Mouse (Mus musculus): ENCODE data around the gene Pole3.
A peak's percentile ranks its signal among the peaks of the same experiment; 100 is the strongest.
"Not testable (repeated sequence)": the region's sequence is repeated elsewhere in the genome, so short reads cannot be mapped to it uniquely, and the experiment has no call there.

Gene Pole3

DNA sequence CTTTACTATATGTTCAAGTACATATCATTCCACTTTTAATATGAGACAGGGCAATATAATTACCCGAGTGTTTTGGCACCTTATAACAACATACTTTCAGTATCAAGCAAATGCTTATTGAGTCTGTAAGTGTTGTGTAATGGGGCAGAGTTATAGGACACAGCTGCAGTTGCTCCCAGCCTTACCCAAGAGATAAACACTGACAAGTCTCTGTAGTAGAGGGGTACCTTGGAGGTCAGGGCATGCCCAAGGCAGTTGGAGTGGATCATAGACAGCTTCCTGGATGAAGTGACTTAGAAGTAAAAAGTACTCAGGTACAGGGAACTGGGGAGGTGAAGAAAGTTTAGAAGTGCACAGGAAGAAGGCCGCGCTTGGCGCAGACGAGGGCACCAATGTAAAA is 37.7 kb downstream of the Pole3 start:
- no peak for DNase-seq (ENCODE audit: low spot score)

DNA sequence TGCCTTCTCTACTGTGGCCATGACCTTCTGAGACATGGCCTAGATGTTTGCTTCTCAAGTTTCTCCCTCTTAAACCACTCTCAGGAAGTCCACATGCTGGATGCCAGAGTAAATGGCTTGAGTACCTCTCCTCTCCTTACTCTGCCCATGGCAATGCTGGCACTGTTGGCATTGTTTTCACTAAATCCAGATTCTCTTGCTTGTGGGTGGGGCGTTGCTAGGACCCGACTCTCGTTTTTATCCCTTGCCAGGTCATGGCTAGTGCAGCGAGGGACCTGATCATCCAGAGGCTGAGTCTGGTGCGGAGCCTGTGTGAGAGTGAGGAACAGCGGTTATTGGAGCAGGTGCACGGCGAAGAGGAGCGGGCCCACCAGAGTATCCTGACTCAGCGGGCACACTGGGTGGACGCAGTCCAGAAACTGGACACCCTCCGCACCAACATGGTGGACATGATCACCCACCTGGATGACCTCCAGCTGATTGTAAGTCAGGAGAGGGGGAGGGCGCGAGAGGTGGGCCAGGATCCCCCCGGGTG is 38.6 kb downstream of the Pole3 start:
- DNase-seq (ENCODE audit: low spot score) = no peak

DNA sequence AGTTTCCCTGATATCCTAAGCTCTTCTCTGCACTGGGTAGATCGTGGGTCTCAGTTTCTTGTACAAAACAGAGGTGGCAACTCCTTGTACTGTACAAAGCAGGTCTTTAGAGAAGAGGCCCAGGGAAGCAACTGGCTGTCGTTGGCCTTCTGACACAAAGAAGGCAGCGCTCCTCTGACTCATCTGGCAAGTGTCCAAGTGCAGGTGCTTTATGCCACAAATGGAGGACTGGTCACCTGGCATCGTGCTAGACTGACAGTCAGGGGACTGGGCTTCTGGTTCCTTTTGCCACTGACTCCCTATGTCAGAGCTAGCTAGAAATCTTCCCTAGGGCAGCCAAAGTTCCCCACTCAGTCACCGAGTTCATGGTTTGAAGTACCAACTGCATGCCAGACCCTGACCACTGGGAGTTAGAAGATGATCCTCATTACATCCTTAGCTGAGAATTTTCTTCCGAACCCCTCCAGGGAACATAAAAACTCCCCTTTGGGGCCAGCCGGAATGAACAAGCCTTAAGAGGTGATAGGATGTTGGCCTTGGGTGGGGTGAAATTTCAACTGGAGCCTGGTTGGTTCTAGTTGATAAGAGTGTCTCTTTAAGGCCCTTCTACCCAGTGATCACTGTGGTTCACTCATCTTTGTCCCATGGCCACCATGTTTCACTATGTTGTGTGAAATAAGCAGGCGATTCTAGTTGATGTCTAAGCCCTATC is 39.3 kb downstream of the Pole3 start:
- DNase-seq (ENCODE audit: low spot score) = no peak

DNA sequence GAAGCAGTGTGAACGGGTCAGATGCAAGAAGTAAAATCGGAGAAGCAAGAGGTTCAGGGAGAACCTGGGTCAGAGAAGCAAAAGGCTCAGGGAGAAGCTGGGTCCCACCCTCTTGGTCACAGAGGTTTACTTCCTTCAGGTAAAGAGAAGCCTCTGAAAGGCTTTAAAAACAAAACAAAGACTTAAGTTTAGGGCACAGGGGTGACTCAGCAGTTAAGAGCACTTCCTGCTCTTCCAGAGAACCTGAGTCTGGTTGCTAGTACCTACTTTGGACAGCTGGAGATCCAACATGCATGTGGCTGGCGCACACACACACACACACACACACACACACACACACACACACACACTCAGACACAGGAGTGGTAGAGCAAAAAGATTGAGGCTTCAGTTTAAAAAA is 39.9 kb downstream of the Pole3 start:
- DNase-seq (ENCODE audit: low spot score) = no peak

DNA sequence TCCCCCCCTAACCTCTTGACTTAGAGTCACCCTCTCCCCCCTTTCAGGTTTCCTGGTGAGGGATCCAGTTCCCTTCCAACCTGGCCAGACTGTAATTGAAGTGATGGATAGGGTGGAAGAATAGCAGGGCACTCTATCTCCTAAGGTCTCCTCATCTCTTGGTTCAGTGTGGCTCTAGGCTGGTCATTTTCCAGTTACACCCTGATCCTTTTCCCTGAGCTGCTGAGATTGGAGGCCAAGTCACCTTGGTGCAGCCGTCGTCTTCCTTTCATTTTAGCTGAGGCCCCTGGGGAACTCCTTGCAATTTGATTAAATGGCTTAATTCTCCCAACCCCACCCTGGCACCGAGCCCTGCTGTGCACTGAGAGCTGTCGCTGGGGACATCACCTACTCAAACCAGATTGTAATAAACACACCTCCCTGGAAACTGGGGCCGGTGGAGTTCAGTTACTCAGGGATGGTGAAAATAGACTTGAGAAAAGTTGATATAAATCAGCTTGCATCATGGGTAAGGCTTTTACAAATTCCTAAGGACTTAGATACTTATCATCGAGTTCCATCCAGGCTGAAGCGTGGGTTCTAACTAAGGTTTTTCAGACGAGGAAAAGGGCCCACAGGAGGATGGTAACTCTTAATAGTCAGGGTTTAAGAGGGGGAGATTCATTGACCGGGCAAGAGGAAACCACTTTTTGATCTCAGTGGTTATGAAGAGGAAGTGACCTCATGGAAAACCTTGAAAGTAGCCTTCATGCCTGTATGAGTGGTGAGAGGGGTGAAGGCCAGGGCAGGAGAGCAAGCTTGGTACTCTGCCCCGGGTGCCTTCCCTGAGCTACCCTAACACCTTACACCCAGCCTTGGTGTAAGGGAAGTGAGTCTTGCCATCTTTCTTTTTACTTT is 43.9 kb downstream of the Pole3 start:
- peak; percentile 35 for DNase-seq (ENCODE audit: low spot score)

DNA sequence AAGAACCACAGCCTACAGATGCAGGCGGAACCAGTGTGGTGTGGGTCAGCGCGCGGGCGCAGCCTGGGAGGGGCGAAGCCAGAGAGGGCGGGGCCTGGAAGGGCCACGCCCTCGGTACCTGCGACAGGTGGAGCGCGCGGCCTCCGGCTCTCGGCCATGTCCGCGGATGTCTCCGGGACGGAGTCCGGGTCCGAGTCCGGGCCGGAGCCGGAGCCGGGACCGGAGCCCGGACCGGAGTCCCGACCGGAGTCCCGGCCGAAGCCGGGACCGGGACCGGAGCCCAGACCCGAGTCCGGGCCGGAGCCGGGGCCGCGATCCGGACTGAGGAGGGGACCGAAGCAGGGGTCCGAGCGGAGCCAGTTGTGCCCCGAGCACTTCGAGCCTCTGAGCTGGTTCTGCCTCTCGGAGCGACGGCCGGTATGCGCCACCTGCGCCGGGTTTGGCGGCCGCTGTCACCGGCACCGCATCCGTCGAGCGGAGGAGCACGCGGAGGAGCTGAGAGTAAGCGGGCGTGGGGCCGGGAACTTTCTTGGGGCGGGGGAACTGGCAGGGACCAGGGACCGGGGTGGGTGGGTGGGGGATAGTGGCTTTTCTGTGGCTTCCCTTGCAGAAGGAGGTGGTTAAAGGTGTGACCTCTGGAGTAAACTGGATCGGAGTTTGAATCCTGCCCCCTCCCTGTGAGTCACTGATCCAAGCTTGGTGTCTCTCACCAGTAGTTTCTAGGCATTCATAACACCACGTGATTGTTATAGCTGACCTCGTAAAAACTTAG is 44.7 kb downstream of the Pole3 start, which contains the start of gene Bspry:
TSS of gene Bspry (plus strand) at position 117 of the 772 bp plus-strand sequence.
- DNase-seq (ENCODE audit: low spot score) = peak; percentile 52

DNA sequence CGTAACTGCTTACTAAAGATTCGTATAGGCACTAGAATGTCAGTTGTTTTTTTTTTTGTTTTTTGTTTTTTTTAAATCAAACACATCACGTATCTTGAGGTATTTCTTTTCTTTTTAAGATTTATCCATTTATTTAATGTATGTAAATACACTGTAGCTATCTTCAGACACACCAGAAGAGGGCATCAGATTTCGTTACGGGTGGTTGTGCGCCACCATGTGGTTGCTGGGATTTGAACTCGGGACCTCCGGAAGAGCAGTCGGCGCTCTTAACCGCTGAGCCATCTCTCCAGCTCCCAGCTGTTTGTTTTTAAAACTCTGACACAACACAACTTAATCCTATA is 45.3 kb downstream of the Pole3 start:
- DNase-seq (ENCODE audit: low spot score) = not testable (repeated sequence)

DNA sequence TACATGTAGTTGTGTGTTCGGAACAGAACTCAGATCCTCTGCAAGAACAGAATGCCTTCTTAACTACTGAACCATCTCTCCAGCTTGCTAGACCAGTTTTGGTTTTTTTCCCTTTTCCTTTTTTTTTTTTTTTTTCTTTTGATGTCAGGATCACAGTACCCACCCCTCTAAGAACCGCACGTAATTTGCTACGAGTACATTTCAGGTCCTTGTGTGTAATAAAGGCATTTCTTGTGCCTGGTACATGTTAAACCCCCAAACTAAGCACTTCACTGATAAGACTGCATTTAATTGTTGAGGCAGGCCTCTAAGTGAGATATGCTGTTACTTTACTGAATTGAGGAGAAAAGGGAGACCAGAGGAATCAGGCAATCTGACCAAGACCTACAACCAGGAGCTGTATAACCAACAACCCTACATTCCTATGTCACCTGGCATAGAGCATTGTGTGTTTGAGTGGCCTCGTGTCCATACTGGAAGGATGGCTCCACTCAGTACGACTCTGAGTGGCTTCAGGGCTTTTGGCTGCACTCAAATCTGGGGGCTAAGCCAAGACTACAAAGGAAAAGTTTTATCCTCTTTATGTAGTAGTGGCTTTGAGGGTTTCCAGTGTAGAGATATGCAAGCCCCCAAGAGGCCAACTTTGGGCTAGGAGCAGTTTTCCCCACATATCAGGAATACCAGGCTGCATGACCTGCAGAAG is 47.2 kb downstream of the Pole3 start:
- DNase-seq (ENCODE audit: low spot score) = no peak

DNA sequence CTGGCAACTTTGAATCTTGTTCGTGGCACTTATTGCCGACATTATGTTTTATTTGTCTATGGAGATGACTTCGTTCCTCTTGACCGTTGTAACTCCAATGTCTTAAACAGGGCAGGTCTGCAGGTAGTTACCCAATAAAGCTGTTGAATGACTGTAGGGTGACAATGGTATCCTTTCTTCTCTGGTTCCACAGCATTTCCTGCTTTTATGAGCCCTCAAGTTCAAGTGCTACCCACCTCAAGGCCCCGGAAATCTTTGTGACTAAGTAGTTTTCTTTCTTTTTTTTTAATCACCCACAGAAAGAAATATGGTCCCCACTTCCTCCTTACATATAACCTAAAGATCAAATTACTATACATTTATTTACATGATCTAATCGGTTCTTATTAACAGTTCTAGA is 49.1 kb downstream of the Pole3 start:
- peak; percentile 60 for DNase-seq (ENCODE audit: low spot score)

DNA sequence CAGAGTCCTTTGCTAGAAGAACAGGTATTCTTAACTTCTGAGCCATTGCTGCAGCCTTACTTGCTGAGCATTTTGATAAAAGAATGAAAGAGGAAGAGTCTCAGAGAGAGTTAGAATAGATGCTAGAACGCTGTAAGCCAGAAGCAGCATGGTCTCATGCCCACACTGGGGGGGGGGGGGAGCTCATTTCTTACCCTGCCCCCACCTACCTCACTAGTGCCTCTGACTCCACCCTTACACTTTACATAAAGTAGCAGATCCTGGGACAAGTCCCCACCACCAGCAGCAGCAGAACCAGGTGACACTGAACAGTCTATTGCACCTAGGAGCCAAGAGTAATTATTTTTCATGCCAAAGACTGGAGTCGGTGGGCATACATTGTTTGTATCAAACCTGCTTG is 49.7 kb downstream of the Pole3 start:
- DNase-seq (ENCODE audit: low spot score) = no peak
